Mouse (Mus musculus) cerebellum, adult (tissue): ENCODE data around the gene Mpp4.
A peak's percentile ranks its signal among the peaks of the same experiment; 100 is the strongest.

Source experiments
- ATAC-seq: cut with Nextera tagmentation; 2 replicates; pipeline ENCODE4 v1.9.2; 2017; ENCODE audit warnings: mild to moderate bottlenecking, moderate library complexity, mixed read lengths; ENCODE audit not compliant: insufficient number of reproducible peaks, low FRiP score, low TSS enrichment

Mpp4 gene

GRCm38 (mm10) chr1:59168556-59168955, 5.4 kb upstream of the Mpp4 start:
- no peak for ATAC-seq

DNA sequence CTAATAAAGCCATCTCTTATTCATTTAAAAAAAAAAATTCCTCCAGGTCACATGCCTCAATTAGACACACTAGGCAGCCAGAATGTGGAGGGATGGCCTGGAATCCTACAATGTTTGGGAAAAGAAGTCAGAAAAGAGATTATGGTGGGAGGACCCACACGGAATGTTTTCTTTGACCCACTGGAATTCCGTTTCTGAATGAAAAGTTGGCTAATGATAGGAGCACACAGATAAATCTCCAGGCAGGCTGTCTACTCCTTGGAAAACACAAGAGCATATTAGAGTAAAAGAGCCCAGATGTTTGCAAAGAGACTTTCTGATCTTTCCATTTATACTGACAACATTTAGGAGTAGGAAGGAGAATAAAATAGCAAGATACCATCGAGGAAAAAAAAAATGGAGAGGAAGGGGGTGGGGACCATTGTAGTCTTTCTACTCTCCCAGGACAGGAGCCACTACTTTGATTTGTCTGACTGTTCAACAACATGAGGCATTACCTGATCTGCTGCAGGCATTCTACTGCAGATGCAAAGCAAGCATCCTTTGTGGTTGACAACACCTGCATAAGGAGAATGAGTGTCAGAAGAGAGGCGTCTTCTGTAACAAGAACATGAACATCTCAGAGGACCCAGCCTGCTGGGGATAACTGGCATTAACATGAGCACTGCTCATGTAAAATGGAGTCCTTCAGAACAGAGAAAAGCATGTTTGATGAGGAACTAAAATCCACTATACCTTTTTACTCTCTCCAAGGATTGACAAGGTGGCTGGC, 4.7 kb upstream of the Mpp4 start:
- ATAC-seq = no peak

GRCm38 (mm10) chr1:59166232-59166905, 3.2 kb upstream of the Mpp4 start:
- ATAC-seq = no peak

DNA sequence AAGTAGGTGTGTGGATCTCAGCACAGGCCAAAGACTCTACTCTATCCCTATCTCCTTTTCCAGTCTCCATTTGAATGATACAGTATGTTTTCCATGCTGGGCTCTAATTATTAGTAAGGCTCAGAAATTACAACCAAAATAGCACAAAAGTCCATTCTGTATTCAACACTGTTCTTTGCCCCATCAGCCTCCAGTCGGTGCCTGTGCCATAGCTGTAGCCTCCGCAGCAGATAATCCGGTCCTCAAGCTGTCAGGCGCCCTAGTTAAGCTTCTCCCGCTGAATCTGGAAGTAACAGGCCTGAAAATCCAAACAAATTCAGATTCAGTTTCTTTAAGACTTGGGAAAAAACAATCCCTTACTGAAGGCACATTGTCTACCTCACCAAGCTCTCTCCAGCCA, 729 bp upstream of the Mpp4 start:
- ATAC-seq = no peak

GRCm38 (mm10) chr1:59162309-59163024, 722 bp downstream of the Mpp4 start:
- ATAC-seq = no peak

- ATAC-seq = no peak
Observed at GRCm38 (mm10) chr1:59161396-59161795, 1.8 kb downstream of the Mpp4 start.

DNA sequence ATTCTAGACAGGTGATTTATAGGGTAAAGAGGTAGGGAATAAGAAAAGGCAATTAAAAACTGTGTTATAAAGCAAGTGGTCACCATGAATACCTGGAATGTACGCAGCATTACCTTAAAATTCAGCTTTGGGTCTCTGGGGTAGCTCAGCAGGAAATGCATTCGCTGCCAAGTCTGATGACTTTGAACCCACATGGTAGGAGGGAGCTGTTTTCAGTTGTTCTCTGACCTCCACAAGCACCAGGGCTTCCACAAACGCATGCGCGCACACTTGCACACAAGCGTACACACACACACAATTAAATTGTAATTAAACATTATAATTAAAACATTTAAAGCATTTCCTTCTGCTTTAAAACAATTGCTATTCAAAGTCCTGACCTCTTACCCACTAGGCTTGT, 2.3 kb downstream of the Mpp4 start:
- ATAC-seq = no peak

- ATAC-seq = no peak
Observed at GRCm38 (mm10) chr1:59159136-59159535, 4.1 kb downstream of the Mpp4 start.

DNA sequence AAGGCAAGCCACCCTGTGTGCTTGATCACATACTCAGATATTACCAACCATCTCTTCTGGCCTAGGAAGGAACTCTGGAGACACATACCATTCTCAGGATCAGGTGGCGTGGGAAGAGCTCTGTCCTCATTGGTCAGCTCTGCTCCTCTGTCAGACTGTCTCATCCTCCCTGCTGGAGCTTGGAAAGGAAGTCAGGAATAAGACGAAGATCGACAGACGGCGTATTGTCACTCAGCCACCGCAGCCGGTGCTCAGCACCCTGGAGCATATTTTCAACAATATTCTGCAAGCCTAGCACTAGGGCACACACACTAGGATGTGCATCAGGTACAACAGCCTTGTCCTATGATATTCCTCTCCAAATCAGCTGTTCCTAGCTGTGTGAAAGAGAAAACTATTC, 4.7 kb downstream of the Mpp4 start:
- ATAC-seq = peak; percentile 37; the same call in 1 of the 2 replicates

DNA sequence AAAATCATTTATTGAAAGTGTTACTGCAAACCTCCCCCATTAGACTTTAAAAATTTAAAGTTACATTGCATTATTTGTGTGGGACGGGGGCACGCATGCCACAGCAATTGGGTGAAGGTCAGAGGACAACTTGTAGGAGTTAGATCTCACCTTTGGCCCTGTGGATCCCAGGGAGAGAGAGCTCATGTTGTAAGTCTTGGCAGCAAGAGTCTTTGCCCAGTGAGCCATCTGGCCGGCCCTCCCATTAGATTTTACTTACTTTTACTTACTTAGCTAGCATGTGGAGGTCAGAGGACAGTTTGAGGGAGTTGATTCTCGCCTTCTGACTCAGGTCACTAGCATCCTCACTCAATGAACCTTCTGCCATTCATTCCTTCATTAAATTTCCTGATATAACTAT, 5.3 kb downstream of the Mpp4 start:
- ATAC-seq = no peak

DNA sequence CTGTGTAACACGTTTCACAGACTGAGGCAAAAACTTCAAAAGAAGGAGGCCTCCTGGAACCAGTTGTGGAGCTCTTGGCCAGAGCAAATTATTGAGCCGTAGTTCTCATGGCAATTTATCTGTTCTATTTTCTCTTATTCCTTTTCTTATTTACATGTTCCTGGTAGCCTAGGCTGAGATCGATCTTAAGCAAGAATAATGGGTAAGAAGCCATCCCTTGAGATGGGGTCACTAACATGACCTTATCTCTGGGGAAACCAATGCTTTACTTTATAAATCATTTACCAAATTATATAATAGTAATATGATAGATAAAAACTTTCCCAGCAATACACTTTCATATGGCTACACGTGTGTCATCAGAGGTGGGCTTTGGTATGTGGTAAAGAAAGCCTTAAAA, 10.8 kb downstream of the Mpp4 start:
- ATAC-seq = no peak

GRCm38 (mm10) chr1:59150542-59150941, 12.6 kb downstream of the Mpp4 start:
- ATAC-seq = no peak

- no peak; the same call in 1 of the 2 replicates for ATAC-seq
Observed at GRCm38 (mm10) chr1:59144543-59144942, 18.6 kb downstream of the Mpp4 start.

DNA sequence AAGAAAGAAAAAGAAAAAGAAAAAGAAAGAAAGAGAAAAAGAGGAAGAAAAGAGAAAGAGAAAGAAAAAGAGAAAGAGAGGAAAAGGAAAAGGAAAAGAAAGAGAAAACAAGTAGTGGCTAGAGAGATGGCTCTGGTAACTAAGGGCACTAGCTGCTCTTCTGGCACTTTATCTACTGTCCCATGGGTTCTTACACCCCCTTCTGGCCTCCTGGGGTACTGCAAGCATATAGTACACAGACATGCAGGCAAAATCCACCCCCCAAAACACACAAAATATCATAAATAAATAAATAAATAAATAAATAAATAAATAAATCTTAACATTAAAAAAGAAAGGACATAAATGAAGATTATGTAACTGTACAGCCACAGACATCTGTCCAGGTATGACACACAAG, 20.4 kb downstream of the Mpp4 start:
- ATAC-seq = no peak

DNA sequence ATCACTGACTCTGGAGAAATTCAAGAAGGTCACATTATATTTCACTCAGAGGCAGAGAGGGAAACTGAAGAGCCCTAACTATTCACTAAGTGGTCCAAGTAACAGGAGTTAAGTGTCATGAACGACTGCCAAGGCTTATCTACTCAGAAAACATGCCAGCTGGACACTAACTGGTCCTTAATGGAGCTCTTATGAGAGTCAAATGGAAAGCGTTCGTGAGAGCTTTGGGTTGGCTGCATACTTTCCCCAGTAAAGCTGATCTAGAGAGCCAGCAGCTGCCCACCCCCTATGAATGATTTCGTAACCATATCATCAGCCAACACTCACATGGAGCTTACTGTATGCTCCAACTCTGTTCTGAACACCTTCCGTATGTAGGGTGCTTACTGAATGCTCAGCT, 28.8 kb downstream of the Mpp4 start:
- ATAC-seq = no peak

GRCm38 (mm10) chr1:59128879-59129278, 34.3 kb downstream of the Mpp4 start:
- no peak for ATAC-seq

DNA sequence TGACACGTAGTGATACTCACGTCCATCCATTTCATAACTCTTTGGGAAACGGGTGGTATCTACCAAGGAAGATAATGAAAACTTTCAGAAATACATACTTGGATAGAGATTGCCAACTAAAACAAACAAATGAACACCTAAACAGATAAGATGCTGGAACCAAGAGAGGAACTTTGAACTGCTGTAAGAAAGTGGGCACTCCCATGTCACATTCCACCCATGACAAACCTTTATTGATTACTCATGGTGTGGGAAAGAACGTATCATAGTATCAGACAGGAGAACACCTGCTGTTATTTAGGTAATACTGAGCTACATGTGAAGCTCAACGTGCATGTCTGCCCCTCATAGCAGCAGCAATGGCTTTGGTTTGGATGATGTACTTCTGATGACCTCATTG, 37.6 kb downstream of the Mpp4 start:
- ATAC-seq = no peak

GRCm38 (mm10) chr1:59119720-59120457, 43.3 kb downstream of the Mpp4 start, which contains the start of gene Tmem237:
TSS of gene Tmem237 (minus strand) at chr1:59120408.
- ATAC-seq = peak; percentile 97

DNA sequence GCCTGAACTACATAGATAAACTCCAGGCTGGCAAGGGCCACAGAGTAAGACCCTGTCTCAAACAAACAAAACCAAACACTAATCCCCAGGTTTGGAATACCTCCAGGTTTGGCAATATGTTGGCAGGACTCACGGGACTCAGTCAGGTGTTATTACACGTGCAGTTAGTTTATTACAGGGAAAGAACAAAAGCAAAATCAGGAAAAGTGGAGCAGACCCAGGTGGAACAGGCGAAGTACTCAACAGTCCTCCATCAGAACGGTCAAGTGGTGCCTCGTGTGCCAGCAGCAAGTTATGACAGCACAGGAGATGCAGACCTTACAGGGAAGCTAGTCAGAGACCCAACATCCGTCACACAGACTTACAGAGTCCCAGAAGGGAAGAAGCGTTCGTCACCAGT, 52.7 kb downstream of the Mpp4 start:
- ATAC-seq = no peak

DNA sequence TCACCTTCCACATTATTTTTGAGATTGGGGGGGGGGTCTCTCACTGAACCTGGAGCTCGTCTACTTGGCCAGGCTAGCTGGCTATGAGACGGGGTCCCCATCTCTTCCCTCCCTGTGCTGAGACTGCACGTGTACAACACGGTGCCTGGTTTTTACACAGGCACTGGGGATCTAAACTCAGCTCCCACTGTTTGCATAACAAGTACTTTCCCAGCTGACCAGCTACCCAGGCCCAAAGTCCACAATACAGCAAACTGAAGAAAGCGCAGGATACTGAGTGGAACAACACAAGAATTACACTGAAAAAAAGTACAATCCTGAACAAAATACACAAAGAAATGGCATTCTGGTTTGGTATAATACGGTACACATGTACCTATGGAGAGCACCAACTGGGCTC, 61.1 kb downstream of the Mpp4 start:
- ATAC-seq = no peak

DNA sequence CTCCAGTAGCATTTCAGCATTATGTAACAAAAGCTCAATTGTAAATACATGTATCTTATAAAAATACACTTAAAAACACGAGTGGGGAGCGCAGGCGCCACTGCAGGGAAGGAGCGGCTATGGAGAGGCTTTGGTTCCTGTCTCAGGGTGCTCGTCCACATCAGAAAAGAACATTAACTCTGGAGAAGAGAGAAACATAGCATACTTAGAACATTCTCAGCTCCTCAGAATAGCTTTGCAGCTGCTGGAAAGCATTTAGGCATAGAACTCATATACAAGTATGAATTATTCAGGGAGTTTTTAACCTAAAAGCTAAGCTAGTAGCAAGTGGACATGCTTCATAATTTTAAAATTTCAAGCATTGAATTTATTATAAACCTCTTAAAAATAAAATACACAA, 62.2 kb downstream of the Mpp4 start:
- no peak for ATAC-seq
